Mouse (Mus musculus): ENCODE data around the gene Acsm4. TPM values are rescaled to one million over a fixed set of nuclear protein-coding genes. Genes with fewer than 3 reads are reported as not detected.

Gene Acsm4
- polyA plus RNA-seq, 1 experiment from 2014 or later = not detected

DNA sequence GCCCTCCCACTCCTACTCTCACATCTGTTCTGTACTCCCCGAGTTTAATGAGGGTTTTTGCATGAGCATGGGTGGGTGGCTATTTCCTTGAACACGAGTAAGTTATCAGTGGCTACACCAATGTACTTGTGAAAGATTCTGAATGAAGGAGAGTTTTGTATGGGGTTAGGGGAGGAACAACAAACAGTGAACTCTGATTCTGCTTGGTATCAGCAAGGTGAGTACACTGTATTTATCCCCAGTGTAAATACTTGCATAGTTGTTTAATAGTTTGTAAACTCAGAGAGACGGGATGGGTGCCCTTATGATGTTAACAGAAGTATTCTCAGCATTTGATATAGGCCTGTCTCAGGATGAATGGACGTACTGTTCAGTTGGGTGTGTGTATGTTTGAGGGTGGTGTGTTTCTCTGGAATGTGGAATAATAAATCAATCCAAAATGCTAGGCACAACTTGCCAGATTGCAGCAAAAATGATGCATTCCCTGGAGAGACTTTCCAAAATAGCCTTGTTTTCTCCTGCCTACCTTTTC lies 72.4 kb downstream of the Acsm4 start:
- H3K4me3 ChIP-seq = no peak overlapping the region
- WGBS = 40% methylated on average over 4 of the region's 4 CpGs
- no peaks in the 10 kb centered on the region for H3K4me1 ChIP-seq
- no peak overlapping the region for H3K9ac ChIP-seq
- no peak overlapping the region for H3K4me2 ChIP-seq
- ATAC-seq (ENCODE audit: extremely low read depth, insufficient number of reproducible peaks, low FRiP score, low TSS enrichment) = no peak
- no peaks in the 10 kb centered on the region for H3K36me3 ChIP-seq
- H3K27ac ChIP-seq (replicated peaks) = no peak overlapping the region
- no peaks in the 10 kb centered on the region for H3K9me3 ChIP-seq
- H3K27me3 ChIP-seq (replicated peaks) = no peaks in the 10 kb centered on the region

Other genes starting within 250 kb of the Acsm4 start
- not detected in 2 replicates for gene Gp2, start 230.7 kb upstream of the Acsm4 start, polyA plus RNA-seq (2015; fragmentation: Nextera tagmentation; extraction: Ambion mirVana)
- not detected in 2 replicates for gene Umod, start 210.7 kb upstream of the Acsm4 start, polyA plus RNA-seq (2015; fragmentation: Nextera tagmentation; extraction: Ambion mirVana)
- not detected in 2 replicates for gene Acsm5, start 170.6 kb upstream of the Acsm4 start, polyA plus RNA-seq (2015; fragmentation: Nextera tagmentation; extraction: Ambion mirVana)
- gene Pdilt, start 166.5 kb upstream of the Acsm4 start, polyA plus RNA-seq (2015; fragmentation: Nextera tagmentation; extraction: Ambion mirVana) = not detected in 2 replicates
- gene Acsm2, start 135.7 kb upstream of the Acsm4 start, polyA plus RNA-seq (2015; fragmentation: Nextera tagmentation; extraction: Ambion mirVana) = not detected in 2 replicates
- gene Acsm1, start 83.0 kb upstream of the Acsm4 start, polyA plus RNA-seq (2015; fragmentation: Nextera tagmentation; extraction: Ambion mirVana) = 0.09 and 0.17 TPM in 2 replicates
- gene Thumpd1, start 30.8 kb downstream of the Acsm4 start, polyA plus RNA-seq (2015; fragmentation: Nextera tagmentation; extraction: Ambion mirVana) = 50.1 and 50.3 TPM in 2 replicates
- gene Acsm3, start 70.9 kb downstream of the Acsm4 start, polyA plus RNA-seq (2015; fragmentation: Nextera tagmentation; extraction: Ambion mirVana) = 0.14 TPM in 1 of 2 replicates, not detected in the other
- gene Rexo5, start 104.0 kb downstream of the Acsm4 start, polyA plus RNA-seq (2015; fragmentation: Nextera tagmentation; extraction: Ambion mirVana) = 15.3 TPM in 2 replicates
- 12.9 TPM in 2 replicates for gene Eri2, start 104.0 kb downstream of the Acsm4 start, polyA plus RNA-seq (2015; fragmentation: Nextera tagmentation; extraction: Ambion mirVana)
- 8.2 TPM in 2 replicates for gene Lyrm1, start 205.8 kb downstream of the Acsm4 start, polyA plus RNA-seq (2015; fragmentation: Nextera tagmentation; extraction: Ambion mirVana)
- gene Dcun1d3, start 206.3 kb downstream of the Acsm4 start, polyA plus RNA-seq (2015; fragmentation: Nextera tagmentation; extraction: Ambion mirVana) = 6.4 and 7.3 TPM in 2 replicates

All from heart, embryonic 13.5 days (tissue).